Mouse (Mus musculus): ENCODE measurements at regions not wholly inside any gene's neighbourhood (a gene's known extent, or its start where the extent isn't known, plus 50 kb on each side); places are given as distances from the start of the nearest gene placed in this dataset.
"Not testable (repeated sequence)": the region's sequence is repeated elsewhere in the genome, so short reads cannot be mapped to it uniquely, and the experiment has no call there.

DNA sequence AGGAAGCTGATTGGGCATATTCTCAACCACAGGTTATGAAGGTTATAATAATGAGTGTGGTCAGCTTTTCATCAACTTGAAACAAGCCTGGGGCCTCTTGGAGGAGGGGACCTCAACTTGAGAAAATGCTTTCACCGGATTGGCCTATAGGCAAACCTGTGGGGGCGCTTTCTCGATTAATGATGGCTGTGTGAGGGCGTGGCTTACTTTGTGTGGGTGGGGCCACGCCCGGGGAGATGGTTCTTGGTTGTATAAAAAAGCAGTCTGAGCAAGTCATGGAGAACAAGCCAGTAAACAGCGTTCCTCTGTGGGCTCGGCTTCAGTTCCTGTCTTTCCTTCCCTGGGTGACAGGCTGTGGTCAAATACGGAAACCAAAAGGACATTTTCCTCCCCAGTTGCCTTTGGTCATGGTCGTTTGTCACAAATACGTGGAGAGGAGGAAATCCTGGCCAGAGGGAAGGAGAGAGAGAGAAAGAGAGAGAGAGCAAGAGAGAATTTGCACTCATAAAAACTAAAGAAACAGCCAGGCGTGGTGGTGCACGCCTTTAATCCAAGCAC is 163.1 kb downstream of the Ifng start:
- no peak for DNase-seq (ENCODE audit: low spot score in 2 of 2)

DNA sequence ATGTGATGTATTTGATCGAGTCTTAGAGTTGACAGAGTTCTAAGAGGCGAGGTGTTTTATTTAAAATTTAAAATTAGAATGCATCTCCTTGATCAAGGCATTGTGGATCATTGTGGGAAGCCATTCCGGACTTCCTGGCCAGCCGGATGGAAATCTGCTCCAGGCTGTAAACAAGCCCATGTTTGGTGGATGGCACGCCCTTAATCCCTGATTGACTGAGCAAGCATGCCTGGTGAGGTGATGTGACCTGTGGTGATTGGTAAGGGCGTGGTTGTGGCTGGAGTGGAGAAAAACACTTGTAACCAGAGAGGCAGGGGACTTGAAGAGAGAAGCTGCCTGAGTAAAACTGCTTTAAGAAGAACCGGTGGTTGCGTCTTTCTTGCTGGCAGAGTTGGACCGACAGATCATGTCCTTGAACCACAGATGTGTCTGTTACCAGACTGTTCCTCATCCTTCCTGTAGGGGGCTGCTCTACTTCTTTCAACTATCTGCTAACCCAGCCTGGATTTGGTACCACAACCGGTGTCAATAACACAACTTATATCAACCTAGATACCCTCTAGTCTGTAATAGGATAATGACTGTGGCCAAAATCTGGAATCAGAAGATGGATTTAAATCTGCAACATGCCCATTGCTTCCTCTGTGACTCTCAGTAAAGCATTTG is 164.4 kb downstream of the Ifng start:
- DNase-seq (ENCODE audit: low spot score in 2 of 2) = no peak

DNA sequence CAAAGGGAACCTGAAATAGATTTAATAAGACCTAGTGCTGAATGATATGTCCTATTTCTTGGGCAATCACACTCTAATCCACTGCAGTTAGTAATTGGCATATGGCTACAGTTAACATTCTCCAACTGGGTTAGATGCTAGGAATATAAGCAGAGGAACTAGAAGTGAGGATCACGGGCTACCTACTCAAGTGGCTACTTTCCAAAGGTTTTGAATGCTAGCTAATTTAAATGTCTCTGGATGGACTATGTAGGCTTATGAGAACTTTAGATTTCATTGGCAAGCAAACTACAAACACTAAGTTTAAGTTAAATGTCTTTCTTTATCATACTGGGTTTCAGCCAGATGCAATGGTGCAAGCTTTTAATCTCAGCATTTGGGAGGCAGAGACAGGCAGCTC is 166.6 kb downstream of the Ifng start:
- DNase-seq (ENCODE audit: low spot score in 2 of 2) = no peak

DNA sequence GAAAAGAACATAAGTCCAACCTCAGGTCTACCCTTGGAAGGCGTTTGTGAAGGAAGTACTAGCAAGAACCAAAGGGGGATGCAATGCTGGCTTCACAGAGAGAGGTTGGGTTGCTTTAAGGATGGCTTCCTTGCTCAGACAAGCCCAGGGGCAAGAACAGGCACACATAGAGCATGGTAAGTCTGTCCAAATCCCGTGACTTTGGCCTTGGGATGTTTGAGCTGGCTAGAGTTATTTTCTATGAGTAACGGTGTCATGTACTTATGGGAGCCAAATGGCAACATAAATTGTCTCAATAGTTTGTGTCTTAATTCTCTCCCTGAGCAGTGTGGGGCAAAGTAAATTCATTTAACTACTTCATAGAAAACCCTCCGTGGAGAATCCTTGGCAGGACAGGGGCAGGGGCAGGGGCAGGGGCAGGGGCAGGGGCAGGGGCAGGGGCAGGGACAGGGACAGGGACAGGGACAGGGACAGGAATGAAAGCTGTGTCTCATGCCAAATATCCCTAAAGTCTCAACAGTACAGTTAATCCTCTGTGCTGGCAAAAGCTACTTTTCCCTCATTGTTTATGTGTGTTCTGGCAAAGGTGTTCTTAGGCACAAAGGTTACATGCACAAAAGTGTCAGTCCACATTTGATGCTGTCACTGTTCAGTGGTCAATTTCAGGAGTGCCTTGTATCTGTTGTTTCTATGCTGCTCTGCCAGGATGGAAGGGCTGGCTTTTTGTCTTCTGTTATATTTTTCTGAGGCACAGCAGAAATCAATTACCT is 167.7 kb downstream of the Ifng start:
- DNase-seq (ENCODE audit: low spot score in 2 of 2) = no peak

DNA sequence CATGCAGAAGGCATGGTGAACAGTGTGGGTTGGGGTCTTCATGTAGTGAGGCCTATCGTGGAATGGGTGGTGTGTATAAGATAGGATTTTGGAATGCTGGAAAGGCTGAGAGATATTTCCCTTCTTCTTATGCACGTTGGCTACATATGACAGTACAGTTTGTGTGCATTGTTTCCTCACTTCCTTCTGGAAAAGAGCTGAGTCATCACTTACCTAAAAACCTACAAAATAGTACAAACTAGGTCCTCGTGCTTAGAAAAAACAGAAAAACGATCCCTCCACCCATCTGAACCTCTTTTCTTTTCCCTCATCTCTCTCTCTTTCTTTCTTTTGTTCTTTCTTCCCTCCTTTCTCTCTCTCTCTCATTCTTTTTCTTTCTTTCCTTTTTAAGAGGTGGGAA is 168.3 kb downstream of the Ifng start:
- DNase-seq (ENCODE audit: low spot score in 2 of 2) = no peak

DNA sequence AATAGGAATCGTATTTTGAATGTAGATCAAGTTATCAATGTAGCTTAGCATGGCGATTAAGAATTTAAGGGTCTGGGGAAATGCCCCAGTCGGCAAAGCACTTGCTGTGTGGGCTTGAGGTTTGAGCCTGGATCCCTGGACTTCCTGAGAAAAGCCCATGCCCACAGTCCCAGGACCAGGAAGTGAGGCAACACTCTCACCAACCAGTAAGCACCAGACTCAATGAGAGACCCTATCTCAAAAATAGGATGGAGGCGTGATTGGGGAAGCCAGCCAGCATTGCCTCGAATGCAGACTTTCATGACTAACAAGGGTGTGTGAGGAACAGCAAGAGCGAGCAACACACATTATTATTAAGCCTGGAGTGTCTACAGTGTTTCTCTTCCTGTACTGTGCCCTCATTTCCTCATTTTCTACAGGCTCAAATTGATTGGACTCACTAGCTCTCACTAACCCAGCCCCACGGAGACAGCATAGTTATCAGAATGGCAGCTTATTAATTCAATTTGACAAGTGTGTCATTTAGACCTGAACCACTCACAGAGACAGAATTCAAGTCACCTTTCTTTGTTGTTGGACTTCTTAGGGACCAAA is 170.1 kb downstream of the Ifng start:
- DNase-seq (ENCODE audit: low spot score in 2 of 2) = no peak

DNA sequence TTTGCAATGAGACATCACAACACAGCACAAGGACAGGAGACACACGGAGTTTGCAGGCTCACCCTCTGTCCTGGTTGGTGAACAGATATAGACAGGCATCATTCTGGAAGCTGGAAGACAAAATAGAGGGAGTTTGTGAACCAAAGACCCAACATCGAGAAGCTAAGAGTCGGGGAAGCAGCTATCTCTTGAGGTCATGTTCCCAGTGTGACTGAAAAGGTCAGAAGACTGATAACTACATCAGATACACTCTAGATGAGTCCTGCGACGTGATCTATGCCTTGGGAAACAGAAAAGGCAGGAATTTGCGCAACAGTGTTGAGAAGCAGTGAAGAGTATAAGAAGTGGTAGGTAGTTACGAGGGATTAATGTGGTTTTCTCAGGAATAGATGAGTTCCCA is 171.2 kb downstream of the Ifng start:
- DNase-seq (ENCODE audit: low spot score in 2 of 2) = no peak

DNA sequence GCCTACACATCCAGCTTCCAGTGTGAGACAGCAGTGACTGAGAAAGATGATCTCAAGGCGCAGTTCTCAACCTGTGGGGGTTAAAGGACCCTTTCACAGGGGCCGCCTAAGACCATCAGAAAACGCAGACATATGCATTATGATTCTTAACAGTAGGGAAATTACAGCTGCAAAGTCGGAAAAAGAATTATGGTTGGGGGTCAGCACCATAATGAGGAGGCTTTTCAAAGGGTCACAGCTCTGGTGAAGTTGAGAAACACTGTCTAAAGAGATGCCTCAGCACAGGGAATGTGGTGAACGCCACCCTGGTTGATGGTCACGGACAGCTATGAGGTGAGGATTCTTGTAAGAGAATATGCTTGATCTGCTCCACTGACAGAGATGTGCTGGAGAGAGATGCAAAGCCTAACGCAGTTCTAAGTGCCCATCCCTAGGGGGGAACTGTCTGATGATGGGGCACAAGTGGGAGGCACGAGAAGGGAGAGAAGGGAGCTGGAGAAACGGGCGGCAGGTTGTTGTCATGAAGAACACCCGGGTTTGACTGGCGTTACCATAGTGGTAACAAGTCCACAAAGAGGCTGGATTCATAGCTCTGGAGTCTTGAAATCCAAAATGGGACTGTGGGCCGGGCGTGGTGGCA is 172.3 kb downstream of the Ifng start:
- no peak for DNase-seq (ENCODE audit: low spot score in 2 of 2)

DNA sequence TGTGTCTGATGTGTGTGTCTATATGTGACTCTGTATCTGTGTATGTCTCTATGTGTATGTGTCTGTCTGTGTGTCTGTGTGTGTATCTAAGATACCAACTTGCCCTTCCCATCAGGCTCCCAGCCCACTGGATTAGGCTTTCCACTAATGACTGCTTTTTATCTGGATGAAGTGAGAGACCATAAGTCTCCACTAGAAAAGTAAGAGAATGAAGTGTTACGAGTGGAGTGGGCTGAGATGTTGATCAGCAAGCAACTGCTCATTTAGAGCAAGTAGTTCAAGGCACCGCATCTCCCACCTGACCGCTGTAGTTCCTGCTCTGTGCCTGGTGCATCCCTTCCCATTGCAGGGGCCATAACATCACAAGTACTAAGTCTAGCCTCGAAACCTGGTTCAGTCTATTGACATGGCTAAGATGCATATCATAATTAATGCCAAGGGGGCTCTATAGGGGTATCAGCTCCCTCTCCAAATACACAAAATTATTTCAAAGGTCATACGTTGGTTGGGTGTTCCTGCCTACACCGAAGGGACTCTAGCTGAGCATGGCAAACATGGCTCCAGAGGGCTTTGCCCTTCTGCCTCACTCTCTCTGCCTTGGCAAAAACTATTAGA is 173.5 kb downstream of the Ifng start:
- DNase-seq (ENCODE audit: low spot score in 2 of 2) = no peak

DNA sequence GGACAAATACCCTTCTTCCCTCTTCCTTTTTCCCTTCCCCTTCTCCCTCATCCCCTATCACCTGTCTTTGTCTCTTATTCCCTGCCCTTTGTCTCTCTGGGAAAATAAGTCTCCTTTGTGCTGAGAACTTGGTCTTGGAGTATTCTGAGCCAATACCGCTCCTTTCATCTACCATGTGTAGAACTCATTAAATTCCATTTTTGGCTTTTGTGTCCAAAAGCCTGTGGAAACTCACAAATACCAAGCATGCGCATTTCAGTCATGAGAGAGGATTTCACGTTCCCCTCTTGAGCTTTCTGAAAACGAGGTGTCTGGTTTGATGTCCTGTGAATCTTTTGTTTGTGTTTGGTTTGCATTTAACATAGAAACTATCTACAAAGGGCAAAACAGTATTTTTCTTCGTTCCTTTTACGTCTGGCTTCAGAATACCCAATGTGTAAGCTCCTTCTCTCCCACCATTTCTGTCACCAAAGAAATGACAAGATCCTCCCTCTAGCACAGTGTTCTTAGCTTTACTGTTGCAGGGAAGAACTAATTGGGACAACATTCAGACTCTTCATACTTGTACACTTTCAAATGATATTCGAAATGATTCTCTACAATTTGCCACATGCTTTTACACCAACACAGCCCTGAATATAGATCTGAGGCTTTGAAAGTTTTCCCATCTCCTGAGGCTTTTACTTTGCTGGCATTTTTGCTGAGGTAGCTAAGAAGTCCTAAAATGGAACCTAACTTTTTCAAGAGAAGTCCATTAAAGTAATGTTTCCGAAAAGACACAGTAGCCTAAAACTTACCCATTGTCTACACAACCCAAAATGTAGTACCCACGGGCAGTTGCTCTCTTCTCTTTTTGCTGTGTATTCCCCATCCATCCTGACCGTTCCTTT is 174.5 kb downstream of the Ifng start:
- no peak for DNase-seq (ENCODE audit: low spot score in 2 of 2)

DNA sequence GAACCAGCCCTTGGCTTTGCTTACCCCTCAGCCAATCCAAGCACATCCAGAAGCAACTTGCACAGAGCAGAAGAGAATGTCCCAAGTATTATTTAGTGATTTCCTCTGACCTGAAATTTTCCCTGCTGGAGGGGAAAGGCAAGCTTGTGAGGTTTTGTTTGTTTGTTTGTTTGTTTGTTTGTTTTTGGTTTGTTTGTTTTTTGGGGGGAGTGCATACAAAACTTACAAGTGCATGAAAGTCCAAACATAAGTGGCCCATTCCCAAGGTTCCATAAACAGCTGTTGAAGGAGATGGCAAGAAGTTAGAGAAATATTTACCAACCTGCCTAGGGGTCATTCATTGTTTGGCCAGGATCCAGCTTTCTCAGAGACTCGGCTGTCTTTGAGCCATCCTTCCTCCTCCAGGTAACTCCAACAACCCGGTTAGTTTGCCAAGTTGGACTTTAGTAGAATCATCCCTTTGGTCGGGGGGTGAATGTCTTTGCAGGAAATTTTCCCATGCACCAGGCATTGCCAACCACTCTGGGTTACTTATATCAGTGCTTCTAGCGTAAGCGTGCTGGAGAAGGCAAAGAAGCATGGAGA is 175.3 kb downstream of the Ifng start:
- no peak for DNase-seq (ENCODE audit: low spot score in 2 of 2)

DNA sequence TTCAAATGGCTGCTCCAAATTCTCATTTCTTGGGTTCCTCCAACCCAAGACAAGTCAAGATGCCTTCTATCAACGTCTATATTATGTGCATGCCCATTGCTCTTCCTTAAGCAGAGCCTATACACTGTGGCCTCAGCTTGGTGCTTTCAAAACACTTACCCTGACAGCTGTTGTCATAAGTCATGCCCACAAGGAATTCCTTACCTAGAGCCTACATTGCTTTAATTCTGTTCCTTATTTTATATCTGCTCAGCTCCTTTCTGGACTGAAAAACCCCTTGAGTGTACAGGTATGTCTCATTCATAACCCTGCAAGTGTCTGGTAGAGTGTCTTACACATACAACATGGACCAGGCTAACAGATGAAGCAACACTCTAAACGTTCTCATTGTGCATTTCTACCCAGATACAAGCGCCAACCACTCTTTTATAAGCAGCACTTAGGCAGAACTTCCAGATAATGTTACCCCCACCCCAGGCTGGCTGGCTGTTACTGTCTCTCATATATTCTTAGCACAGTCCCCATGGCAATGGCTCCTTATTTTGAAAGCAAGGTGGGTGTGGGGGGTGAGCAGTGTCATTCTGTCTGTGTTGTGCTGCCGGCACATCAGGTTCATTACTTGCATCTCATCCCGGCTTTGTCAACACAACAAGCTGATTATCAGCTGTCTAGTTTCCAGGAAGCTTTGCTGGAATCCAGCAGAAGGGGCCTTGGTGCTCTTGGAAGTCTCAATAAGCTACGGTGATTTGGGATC is 176.6 kb downstream of the Ifng start:
- DNase-seq (ENCODE audit: low spot score in 2 of 2) = no peak

DNA sequence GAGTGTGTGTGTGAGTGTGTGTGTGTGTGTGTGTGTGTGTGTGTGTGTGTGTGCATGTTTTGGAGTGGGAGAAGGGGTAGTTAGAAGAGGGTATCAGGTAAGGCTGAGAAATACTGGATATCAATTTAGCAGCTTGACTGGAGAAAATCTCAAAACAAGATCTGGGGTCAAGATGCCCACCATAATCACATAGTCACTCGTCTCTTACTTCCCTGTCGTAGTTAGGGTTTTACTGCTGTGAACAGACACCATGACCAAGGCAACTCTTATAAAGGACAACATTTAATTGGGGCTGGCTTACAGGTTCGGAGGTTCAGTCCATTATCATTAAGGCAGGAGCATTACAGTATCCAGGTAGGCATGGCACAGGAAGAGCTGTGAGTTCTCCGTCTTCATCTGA is 177.4 kb downstream of the Ifng start:
- DNase-seq (ENCODE audit: low spot score in 2 of 2) = not testable (repeated sequence)

DNA sequence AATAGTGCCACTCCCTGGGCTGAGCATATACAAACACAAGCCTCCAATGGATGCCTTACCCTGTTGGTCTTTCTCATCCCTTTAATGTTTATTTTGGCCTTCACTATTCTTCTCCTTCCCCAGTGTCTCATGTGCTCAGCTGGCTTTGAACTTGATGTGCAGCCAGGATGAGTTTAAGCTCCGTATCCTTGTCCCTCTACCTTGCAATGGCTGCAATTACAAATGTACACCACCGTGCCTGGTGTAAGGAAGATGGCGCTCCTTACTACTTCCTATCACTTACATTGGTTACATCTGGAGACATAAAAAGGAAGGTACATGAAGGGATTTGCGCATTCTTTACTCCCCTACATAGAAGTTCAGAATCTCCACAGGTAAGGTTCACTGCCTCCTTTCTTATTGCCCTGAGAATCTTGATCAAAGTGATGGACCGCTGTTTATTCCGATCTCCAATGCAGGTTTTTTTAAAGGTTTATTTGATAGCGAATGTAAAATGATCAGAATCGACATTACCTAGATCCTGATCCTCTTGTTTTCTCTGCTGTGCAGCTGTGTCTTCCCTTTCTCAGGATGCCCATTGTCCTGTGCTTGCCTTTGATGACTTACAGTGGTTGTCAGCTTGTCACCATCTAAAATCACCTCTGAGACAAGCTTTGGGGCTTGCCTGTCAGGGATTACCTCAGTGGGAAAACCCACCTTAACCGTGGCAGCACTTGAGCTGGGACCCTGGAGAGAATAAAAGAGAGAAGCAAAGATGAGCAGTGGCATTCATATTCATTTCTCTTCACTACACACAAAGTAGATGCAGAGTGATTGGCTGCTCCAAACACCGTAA is 178.1 kb downstream of the Ifng start:
- no peak for DNase-seq (ENCODE audit: low spot score in 2 of 2)

DNA sequence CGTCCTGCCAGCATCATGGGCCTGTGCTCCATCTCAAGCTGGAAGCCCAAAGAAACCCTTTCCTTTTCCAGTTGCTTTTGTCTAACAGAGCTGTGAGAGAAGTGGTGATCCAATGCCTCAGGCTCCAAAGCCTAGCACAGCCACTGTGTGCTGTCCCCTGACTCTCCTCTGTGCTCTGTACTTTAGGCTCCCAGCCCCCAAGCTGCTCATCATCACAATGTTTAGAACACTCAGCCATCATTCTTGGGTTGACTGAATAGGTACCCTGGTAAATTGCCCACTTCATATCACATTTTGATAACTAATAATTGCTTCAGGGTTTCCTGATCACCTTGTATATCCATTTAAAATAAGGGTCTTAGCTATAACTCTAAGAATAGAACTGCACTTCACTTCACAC is 178.8 kb downstream of the Ifng start:
- DNase-seq (ENCODE audit: low spot score in 2 of 2) = no peak

DNA sequence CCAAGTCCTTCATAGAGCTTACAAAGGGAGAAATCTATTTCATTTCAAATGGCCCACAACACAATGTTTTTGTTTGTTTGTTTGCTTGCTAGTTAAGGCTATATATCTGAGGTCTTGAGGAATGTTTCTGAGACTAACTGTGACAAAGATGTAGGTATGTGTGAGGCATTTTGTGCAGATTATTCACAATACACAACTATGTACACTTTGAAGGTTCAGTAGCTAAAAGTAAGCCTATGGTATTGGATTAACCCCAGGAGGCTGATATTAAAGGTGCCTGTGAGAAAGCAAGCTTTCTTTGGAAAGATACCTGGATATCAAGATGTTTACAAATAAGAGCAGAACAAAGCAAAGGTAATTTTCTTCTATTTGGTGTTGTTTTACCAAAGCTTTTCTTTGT is 179.8 kb downstream of the Ifng start:
- no peak for DNase-seq (ENCODE audit: low spot score in 2 of 2)

DNA sequence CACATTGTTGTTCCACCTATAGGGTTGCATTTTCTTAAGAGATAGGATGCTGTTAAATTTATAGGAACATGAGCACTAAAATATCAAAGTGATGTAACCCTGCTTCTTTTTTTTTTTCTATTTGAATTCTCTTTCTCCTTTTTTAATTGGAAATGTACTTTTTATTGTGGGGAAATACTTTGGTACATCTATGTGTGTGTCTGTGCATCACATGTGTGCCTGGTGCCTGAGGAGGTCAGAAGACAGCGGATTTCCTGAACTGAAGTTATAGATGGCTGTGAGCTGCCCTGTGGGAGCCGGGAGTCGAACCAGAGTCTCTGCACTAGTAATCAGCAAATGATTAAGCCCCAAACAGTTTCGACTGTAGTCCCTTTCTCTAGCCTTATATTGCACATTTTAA is 180.7 kb downstream of the Ifng start:
- DNase-seq (ENCODE audit: low spot score in 2 of 2) = no peak

DNA sequence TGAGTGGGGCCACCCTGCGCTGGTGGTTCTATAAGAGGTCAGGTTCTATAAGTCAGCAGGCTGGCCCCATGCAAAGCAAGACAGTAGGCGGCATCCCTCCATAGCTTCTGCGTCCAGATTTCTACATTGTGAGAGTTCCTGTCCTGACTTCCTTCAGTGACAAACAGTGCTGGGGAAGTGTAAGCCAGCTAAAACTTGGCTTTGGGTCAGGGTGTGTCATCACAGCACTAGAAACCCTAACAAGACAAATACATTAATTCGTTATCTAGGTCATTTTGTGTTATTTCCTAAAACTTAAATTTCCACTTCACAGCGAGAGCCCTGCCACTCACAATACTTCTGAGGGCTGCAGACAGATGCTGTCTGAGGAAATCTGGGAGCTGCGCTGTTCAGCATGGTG is 181.3 kb downstream of the Ifng start:
- DNase-seq (ENCODE audit: low spot score in 2 of 2) = no peak

DNA sequence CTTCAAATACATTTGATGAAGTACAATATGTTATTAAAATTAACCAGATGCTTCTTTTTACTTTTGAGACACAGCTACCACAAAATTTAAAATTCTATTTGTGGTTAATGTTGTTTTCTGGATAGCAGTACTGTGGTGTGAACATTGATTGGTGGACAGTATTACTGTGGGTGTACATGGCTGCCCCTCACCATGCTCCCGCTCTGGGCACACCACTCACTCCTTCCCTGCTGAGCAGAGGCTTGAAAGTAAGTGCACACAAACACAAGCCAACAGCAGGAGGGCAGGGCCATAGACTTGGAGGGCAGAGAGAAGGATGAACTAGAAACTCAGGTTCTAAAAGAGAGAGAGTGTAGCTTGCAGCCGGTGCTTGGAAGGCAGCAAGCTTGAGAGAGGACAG is 182.1 kb downstream of the Ifng start:
- DNase-seq (ENCODE audit: low spot score in 2 of 2) = no peak

Measured in spleen, postnatal 14 days (tissue).